Mouse (Mus musculus) left cerebral cortex, postnatal 10 days (tissue): Measurements from ENCODE around the gene Abca1. TPM values are rescaled to one million over a fixed set of nuclear protein-coding genes. Genes with fewer than 3 reads are reported as not detected.

ENCODE experiments used
- DNase-seq, 2 experiments: peaks; one replicate each; pipeline ENCODE4 v3.0.0; 2021 to 2022; ENCODE audit warnings: low spot score in 2 of 2, mixed read lengths in 1 of 2; ENCODE audit errors: extremely low spot score in 1 of 2
- intact Hi-C: fragments of 180-260 bp; cut with DNase I; formaldehyde crosslinking; loops from one replicate; pipeline ENCODE4 v1.15.1; 2025
- total RNA-seq, 2 experiments: library from RNA; stranded (reverse); gene quantifications; 2 replicates each; pipeline ENCODE4 v1.2.3; 2021

Abca1 gene
- total RNA-seq, 2 experiments from 2014 or later = 30.1 to 30.2 TPM

GRCm38 (mm10) chr4:53045807-53046206, 113.9 kb downstream of the Abca1 start:
- intact Hi-C loops = no loop called here
- no peak for DNase-seq

GRCm38 (mm10) chr4:53043819-53044218, 115.9 kb downstream of the Abca1 start:
- intact Hi-C loops = no loop called here
- no peak for DNase-seq

GRCm38 (mm10) chr4:53030326-53030948, 129.3 kb downstream of the Abca1 start:
- DNase-seq = peak in 1 of 2 experiments; percentile 31
- intact Hi-C loops = loop anchor here (5.0 to 10.0 kb wide), 2 partner anchors 324 to 562 kb away; no protein-coding TSS in a partner anchor

GRCm38 (mm10) chr4:53027811-53028210, 131.9 kb downstream of the Abca1 start:
- intact Hi-C loops = no loop called here
- DNase-seq = no peak

DNA sequence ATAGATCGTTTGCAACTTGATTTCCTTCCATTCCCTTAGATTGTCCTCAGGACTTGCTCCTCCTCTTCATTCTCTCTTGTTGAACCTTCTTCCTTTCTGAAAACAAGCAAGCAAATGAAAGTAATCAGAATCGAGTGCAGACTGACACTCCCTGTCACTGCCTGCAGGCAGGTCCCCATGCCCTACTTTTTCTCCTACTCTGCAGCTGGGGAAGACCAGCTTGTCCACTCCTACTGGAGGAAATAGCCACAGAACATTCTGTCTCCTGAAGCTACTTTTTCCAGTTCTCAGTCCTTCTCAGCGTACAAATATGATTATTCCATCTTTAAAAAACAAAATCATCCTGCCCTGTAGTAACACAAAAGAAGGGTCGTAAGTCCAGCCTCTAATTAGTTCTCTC, 135.3 kb downstream of the Abca1 start:
- DNase-seq = no peak
- intact Hi-C loops = no loop called here

GRCm38 (mm10) chr4:53023189-53023925, 136.3 kb downstream of the Abca1 start:
- DNase-seq = no peak
- intact Hi-C loops = no loop called here

- no peak for DNase-seq
- intact Hi-C loops = no loop called here
These were observed 141.3 kb downstream of the Abca1 start for GRCm38 (mm10) chr4:53018392-53018791.

- intact Hi-C loops = no loop called here
- no peak for DNase-seq
These were observed 144.7 kb downstream of the Abca1 start for GRCm38 (mm10) chr4:53015024-53015423.

DNA sequence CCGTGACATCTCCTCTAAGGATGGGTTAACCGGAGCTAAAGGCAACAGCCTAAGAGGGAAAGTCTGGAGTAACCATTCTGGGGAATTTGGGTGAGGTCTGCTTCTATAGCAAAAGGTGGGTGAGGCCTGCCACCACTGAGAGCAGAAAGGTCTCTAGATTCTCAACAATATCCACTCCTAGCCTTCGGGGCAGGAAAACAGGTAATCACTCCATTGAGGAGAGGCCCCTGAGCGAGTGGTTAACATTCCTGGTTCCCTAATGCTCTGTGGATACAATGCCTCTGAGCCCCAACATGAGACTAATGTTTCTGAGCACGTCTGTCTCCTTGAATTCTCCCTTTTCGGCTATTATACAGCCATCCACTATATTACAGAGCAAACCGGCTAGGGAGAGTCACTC, 145.3 kb downstream of the Abca1 start:
- intact Hi-C loops = no loop called here
- DNase-seq = no peak

DNA sequence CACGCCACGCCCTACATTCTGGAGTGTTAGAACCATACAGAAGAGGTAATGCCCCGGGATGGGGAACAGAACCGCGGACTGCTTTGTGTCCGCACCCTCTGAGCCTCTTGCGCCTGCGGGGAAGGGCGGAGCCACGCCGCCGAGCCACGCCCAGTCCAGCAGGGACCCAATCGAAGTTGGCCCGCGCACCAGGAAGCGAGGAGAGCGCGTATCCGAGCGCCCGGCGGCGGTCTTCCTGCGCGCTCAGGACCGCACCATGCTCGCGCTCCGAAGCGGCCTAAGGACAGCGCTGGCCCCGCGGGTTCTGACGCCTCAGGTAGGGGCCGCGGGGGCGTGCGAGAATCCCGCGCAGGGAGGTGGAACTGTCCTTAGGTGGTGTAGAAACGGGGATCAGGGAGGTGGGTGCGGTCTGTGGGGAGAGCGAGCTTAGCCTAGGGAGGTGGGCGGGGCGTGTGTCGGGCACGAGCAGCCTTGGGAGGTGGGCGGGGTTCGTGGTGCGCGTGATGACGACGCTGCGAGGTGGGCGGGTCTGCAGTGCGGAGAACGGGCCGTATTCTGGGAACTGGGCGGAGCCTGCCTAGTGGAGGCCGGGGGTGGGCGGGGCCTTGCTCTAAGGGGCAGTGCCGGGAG, 147.8 kb downstream of the Abca1 start, which contains the start of gene Nipsnap3b:
Gene Nipsnap3b (plus strand): TSS at position 149 of the 630 bp plus-strand sequence.
- peak; percentile 94 to 99 for DNase-seq
- intact Hi-C loops = no loop called here

- intact Hi-C loops = no loop called here
- no peak for DNase-seq
These were observed 149.8 kb downstream of the Abca1 start for GRCm38 (mm10) chr4:53009871-53010270.

DNA sequence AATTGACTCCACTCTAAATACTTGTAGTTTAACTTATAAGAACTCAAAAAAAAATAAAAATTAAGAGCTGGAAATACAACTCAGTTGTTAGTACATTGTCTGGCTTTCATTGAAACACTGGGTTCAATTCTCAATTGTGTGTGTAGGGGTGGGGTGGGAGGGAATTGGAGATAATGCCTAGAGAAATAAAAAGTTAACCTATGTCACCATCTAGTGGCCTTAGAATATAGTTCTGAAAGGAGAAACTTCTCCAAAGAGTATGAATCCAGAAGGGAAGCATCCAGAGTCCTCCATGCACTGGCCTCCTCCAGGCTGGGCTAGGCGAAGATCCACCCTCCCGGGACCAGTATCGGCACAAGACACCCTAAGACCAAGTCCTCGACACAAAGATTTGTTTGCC, 150.5 kb downstream of the Abca1 start:
- no peak for DNase-seq
- intact Hi-C loops = no loop called here

GRCm38 (mm10) chr4:53000154-53000553, 159.5 kb downstream of the Abca1 start:
- DNase-seq = no peak
- intact Hi-C loops = no loop called here

GRCm38 (mm10) chr4:52999449-52999848, 160.2 kb downstream of the Abca1 start:
- intact Hi-C loops = no loop called here
- DNase-seq = no peak

GRCm38 (mm10) chr4:52989248-52989647, 170.4 kb downstream of the Abca1 start, which contains the start of gene Nipsnap3a:
Gene Nipsnap3a, plus strand, starts transcription at chr4:52989272.
- intact Hi-C loops = no loop called here
- peak in 1 of 2 experiments; percentile 21 for DNase-seq

DNA sequence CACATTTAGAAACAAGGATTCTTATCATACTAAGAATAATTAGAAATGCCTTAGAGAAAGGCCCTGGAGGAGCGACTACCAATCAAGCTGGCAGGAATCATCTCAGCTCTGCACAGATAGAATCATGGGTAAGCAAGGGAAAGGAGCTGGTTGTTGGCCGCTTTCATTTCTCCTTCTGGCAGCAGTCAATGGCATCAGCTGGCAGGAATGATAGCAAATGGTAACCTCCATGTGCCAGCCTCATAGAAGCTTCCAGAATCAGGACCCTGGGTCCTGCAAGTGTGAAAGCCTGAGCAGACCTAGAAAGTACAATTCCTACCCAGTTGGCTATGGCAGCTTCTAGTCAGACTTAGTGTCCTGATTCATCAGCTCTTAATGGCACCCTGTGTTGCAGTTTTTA, 173.4 kb downstream of the Abca1 start:
- no peak for DNase-seq
- intact Hi-C loops = no loop called here

DNA sequence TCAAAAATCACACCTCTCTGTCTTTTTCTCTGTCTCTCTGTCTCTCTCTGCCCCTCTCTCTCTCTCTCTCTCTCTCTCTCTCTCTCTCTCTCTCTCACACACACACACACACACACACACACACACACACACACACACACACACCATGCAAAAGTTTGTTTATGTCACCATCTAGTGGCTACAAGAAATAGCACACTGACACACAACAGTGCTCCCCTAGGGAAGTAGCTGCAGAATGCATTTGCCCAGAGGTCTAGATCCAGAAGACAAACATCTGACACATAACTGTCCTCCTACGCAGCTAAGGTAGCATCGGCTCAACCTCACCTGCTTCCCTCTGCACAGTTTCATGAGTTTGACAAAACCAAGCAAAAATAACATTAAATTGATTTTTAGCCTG, 174.5 kb downstream of the Abca1 start:
- intact Hi-C loops = no loop called here
- peak in 1 of 2 experiments; percentile 23 for DNase-seq
